Mouse (Mus musculus) urinary bladder, postnatal 25 days (tissue): ENCODE measurements around the gene Rasgrp2.

Experiments used
- DNase-seq: peaks from one replicate; pipeline ENCODE4 v3.0.0; 2022; ENCODE audit warnings: low spot score

The Rasgrp2 gene

GRCm38 (mm10) chr19:6407816-6408510 lies 8.8 kb downstream of the Rasgrp2 start:
- no peak for DNase-seq

DNA sequence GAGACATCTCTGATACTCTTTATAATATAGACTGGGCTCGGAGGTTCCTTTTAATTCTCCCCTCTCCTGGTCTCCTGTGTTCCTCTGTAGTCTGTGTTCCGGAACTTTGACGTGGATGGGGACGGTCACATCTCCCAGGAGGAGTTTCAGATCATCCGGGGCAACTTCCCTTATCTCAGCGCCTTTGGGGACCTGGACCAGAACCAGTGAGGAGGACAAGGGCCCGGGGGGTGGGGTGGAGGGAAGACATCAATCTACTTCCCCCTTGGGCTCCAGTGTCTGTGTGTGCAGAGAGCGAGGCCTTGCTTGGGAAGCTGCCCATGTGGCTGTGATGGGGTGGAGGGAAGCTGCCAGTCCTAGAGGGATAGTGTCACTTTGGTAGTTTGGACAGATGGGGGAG lies 9.6 kb downstream of the Rasgrp2 start:
- no peak for DNase-seq

GRCm38 (mm10) chr19:6409176-6409575 lies 10.0 kb downstream of the Rasgrp2 start:
- DNase-seq: no peak

GRCm38 (mm10) chr19:6409936-6410335 lies 10.8 kb downstream of the Rasgrp2 start:
- DNase-seq: no peak

- no peak for DNase-seq
Measured at GRCm38 (mm10) chr19:6412798-6413197, 13.7 kb downstream of the Rasgrp2 start.

DNA sequence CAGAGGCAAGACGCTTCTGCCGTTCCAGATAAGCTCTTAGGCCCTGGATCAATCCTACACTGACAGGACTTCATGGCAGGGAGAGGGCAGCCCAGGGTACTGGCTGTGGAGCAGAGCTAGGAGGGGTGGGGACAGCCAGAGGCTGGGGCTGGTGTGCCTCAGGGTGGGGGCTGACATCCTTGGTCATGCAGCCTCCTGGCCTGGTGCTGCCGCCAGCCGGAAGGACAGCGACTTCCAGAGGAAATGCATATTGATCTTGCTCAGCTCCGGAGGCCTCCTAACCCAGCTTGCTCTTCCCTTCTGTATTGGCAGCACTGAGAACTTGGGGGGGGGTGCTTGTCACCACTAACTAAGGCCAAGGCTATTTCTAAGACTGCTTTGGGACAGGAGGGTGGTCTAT lies 16.3 kb downstream of the Rasgrp2 start:
- no peak for DNase-seq

DNA sequence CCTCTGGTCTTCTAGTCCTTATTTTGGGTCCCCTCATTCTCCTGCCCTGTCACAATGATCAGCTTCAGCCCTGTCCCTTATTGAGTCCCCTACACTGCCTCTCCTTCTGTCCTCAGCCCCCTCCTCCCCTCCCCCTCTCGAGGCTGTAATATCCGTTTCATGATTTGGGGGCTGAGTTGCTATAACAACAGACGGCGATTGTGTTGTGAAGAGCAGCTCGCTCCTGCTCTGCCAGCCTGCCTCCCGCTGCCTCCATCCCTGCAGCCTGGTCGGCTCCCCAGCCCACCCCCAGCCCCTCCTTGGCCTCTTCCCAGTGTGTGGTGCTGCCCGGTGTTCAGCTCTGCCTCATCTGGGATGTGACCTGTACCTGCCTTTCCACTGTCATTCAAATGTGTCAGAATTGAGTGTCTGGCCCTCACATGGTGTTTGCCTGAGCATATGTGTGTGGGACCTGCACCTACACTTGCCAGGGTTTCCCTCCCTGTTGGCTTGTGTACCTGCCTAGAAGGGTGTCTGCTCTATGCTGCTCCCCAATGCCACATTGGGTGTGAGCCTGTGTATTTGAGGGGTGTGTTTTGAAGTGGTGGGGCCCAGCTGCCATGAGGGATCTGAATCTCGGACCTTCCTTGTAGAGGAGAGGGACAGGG lies 17.1 kb downstream of the Rasgrp2 start:
- DNase-seq: no peak

DNA sequence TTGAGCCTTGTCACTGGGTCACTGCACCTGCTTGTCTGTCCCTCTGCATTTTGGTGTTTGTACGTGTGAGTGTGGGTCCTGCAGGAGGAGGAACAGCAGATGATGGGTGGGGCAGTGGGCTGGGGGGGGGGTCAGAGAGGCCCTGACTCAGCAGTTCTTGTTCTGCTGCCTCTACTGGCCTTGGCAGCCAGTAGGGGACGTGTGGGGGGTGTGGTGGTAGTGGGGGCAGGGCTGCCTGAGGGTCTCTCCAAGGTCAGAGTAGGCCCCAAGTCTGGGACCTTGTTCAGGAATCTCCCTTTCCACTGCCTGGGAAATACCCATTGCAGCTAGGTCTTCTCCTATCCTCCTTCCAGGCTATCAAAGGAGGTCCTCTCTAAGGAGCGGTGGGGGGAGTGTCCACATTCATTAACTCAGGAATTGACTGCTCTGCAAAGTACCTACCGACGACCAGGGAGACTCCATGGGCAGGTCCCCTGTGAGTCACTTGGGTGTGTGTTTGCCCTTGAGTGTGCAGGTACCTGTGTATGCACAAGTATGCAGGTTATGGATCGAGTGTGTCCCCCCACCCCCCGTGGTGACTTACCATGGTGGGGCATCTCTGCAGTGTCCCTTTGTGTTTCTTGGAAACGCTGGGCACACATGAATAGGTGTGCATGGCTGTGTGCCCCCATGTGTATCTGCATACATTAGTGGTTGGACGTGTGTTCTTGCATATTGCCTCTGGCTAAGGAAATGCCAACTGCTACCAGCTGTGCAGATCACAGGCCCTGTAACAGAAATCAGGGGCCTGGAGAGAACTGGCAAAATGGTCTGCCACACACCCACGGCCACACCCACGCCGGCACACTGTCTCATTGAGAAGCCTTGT lies 18.0 kb downstream of the Rasgrp2 start:
- DNase-seq: no peak

DNA sequence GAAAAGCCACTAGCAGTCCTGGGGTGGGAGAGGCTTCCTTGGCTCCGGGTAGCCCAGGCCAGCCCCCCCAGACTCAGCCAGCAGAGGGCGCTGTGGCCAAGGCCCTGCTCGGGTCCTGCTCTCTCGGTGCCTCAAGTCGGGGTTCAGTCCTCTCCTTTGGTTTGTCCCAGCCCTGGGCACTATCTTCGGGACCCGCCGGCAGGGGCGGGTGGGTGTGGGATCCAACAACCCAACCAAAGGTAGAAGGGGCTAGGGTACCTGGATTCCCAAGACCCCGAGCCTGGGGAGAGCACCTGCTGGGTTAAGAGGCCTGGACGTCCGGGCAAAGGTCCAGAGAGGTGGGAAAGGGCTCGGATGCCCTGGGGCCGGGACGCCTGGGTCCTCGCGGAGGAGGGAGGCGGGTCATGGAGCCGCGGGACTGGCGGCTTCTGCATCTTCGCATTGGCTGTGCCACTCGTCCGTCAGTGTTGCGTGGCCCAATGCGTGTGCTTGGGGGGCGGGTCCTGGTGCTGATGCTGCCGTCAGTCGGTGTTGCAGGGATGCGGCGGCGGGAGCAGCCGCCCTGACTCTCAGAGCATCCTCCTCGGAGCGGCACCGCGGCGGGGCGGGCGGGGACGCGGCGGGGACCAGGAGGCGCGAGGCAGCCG lies 19.2 kb downstream of the Rasgrp2 start, which contains the start of gene Nrxn2:
TSS of gene Nrxn2 (plus strand) at position 499 of the 647 bp plus-strand sequence.
- DNase-seq: peak; percentile 79

- no peak for DNase-seq
Measured at GRCm38 (mm10) chr19:6418984-6419692, 20.0 kb downstream of the Rasgrp2 start.

DNA sequence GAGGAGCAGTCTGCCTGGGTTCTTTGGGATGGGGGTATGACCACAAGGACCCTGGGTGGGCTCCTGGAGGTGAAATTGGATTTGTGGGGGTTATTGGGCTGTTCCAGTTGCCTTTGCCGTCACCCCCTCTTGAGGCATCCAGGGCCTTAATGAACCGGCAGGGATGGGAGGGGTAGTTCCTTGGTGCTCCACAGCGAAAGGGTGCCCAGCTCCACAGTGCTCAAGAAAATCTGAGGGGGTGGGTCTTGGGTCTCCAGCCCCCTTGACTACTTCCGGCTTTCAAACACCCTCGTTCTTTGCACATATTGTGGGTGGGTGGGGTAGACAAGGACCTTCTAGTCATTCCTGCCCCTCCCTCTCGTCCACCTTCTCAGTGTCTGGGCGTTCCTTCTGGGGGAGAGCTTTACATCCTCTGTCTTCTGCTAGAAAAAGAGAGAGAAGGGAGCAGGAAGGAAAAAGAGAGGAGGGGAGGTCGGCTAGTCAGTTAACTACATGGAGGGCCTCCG lies 20.7 kb downstream of the Rasgrp2 start:
- no peak for DNase-seq

DNA sequence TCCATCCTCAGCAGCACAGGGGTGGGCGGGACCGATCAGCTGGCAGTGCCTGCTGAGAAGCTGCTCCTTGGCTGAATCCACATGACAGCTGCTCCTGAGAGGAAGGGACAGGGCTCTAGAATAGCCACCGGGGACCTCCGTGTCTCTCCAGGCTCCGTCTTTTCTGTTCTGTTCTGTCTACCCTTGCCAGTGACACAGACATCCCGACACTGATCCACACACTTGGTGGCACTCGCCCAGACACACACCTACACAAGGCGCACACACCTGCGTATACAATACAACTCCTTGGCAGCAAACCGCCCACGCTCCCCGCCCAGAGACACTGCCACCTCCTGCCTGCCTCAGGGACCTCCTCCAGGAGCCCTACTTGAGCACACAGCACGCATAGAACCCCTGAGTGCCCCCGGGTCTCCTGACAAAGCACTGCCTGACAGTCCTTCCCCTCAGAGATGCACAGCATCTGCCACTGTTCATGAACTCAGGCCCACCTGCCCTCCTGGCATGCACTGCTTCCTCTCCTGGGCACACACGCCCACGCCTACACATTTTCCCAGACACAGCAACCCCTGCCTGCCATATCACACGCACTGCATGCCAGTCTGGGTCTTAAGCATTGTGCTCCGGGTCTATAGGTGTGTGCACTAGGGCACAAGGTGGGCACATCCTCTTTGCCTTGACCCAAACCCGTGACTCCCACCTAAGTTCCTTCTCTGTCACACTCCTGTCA lies 21.5 kb downstream of the Rasgrp2 start:
- no peak for DNase-seq

DNA sequence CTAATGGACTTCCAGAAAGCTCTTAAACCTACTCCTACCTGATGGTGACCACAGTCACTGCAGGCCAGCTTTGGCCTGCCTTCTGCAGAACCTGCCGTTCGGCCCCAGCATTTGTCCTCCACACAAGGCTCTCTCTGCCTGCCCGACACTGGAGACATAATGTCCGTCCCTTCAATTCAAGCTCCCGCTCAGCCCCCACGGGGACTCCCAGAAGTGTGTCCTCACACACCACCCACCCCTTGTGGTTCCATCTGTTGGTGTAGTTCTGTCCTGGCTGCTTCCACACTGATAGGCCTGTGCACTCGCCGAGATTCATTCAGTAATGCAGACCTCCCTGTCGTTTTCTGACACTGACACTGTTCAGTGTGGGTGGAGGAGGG lies 22.1 kb downstream of the Rasgrp2 start:
- no peak for DNase-seq

DNA sequence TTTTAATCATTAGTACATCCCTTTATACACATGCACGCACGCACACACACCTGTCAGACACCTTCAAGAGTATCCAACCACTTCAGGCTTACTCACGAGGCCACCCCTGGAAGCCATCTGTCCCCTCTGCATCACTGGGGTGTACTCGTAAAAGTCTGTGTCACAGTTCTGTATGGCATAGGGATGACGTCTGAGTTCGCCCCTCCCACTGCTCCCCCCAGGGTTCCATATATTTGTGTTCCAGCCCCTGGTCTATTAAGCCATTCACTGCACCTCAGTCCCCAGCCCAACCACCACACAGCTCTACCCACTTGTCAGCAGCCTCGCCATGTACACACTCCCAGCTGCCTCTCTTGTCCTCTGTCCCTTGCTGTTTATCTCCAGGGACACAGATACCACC lies 22.9 kb downstream of the Rasgrp2 start:
- DNase-seq: no peak

- DNase-seq: no peak
Measured at GRCm38 (mm10) chr19:6423241-6423640, 24.1 kb downstream of the Rasgrp2 start.

GRCm38 (mm10) chr19:6424137-6424881 lies 25.2 kb downstream of the Rasgrp2 start:
- DNase-seq: no peak

DNA sequence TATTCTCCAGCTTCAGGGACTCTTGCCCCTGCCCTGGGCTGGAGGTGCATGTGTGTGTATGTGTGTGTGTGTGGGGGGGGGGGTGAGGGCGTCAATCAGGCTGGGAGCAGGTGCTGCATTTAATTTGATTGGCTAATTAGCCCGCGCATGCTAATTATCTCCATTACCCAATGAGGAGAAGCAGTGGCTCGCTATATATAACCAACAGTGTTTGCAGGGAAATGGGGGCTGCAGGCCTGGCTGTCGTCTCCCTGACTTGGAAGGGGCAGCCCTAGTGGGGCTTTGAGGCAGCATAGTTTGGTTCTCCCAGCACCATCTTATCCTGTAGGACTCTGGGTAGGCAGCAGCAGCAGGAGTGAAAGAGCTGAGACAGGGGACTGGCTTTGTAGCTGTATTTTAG lies 26.5 kb downstream of the Rasgrp2 start:
- no peak for DNase-seq

GRCm38 (mm10) chr19:6426703-6427500 lies 27.8 kb downstream of the Rasgrp2 start:
- peak; percentile 47 for DNase-seq
